Mouse (Mus musculus) heart, adult 2 months (tissue): ENCODE measurements at regions not wholly inside any gene's neighbourhood (a gene's known extent, or its start where the extent isn't known, plus 50 kb on each side); places are given as distances from the start of the nearest gene placed in this dataset.
A peak's percentile ranks its signal among the peaks of the same experiment; 100 is the strongest.

Experiments
- DNase-seq, 2 experiments: peaks; one replicate each; pipeline ENCODE4 v3.0.0; 2021
- H3K27ac ChIP-seq: fragments of 200-600 bp; 2 replicates; pipeline ENCODE4 v1.8.1; 2022
- H3K27me3 ChIP-seq: fragments of 200-500 bp; 2 replicates; pipeline ENCODE4 v1.6.1; 2012; ENCODE audit warnings: mild to moderate bottlenecking, low read length, inconsistent platforms, mixed read lengths; ENCODE audit not compliant: control insufficient read depth, insufficient read depth
- H3K36me3 ChIP-seq: fragments of 200-500 bp; 2 replicates; pipeline ENCODE4 v1.6.1; 2012; ENCODE audit warnings: low read length, inconsistent platforms; ENCODE audit not compliant: control insufficient read depth, insufficient read depth
- H3K4me1 ChIP-seq: fragments of 200-500 bp; 2 replicates; pipeline ENCODE4 v1.6.1; 2011; ENCODE audit warnings: low read length; ENCODE audit not compliant: control insufficient read depth, insufficient read depth
- H3K4me3 ChIP-seq: fragments of 200-600 bp; 2 replicates; pipeline ENCODE4 v1.8.1; 2022
- H3K79me2 ChIP-seq: fragments of 200-500 bp; replicated peaks from 2 replicates; pipeline ENCODE4 v1.6.1; 2012; ENCODE audit warnings: mild to moderate bottlenecking, inconsistent platforms, low read length, moderate library complexity, mixed read lengths; ENCODE audit not compliant: control insufficient read depth, insufficient read depth
- H3K9ac ChIP-seq: fragments of 200-500 bp; 2 replicates; pipeline ENCODE4 v1.6.1; 2012; ENCODE audit warnings: low read depth, mild to moderate bottlenecking, control low read depth, inconsistent platforms, low read length, mixed read lengths
- CTCF ChIP-seq: fragments of 200-600 bp; IDR thresholded peaks from 2 replicates; pipeline ENCODE4 v1.8.1; 2022; ENCODE audit warnings: antibody characterized with exemption, mild to moderate bottlenecking, moderate library complexity
- EP300 ChIP-seq: fragments of 200-500 bp; IDR thresholded peaks from 2 replicates; pipeline ENCODE4 v1.6.1; 2011; ENCODE audit warnings: low read depth, low read length, control low read depth; ENCODE audit not compliant: insufficient read depth
- POLR2A ChIP-seq: fragments of 200-500 bp; IDR thresholded peaks from 2 replicates; pipeline ENCODE4 v1.6.1; 2011; ENCODE audit warnings: mild to moderate bottlenecking, low read depth, low read length, control low read depth; ENCODE audit not compliant: insufficient read depth
- WGBS: fragments of 180-500 bp; shearing (Covaris S2); methylation state at CpG from one replicate; pipeline ENCODE4 v1.1.7; 2018; 5-methylcytosine and 5-hydroxymethylcytosine counted together
- intact Hi-C: fragments of 180-260 bp; cut with DNase I; formaldehyde crosslinking; loops from one replicate; pipeline ENCODE4 v1.15.1; 2025

DNA sequence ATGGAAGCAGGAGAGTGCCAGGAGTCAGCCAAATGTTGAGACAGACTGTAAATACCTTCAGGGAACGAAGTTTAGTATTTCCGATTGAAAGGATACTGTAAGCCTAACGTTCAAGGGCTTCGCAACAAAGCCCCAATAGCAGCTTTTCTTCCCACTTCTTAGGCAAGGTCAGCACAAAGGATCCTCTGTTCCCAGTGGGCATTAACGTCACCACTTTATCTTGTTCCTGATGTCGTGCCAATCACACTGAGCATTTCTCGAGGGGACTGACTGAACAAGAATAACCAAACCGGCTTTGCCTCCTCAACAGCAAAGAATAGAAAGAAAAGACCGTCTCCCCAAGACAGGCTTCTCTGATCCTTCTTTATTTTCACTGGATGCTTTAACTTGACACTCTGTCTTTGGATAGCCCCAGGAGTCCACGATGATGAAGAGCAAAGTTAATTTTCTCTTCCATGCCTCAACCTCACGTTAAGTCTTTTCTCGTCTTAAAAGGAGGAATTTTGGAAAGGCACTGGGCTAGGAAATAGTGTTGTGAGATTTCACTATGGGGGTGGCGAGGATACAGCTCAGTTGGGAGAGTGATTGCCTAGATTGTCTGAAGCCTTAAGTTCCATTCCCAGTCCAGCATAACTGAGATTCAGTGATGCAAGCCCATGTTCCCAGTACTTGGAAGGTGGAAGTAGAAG lies 57.5 kb upstream of the Cxcr4 start:
- peaks cover 2% of the 10 kb centered on the region for H3K4me1 ChIP-seq
- H3K27me3 ChIP-seq = no peaks in the 10 kb centered on the region
- WGBS = 49% methylated on average over 13 of the region's 13 CpGs
- H3K79me2 ChIP-seq = no peaks in the 10 kb centered on the region
- H3K4me3 ChIP-seq = no peak overlapping the region
- H3K27ac ChIP-seq = no peak overlapping the region
- no peak overlapping the region for H3K9ac ChIP-seq
- no peaks in the 10 kb centered on the region for H3K36me3 ChIP-seq
- TF ChIP-seq CTCF (no peak), POLR2A (no peak), EP300 (no peak)
- no peak for DNase-seq
- intact Hi-C loops = no loop called here

GRCm38 (mm10) chr1:128643316-128643776 lies 51.3 kb upstream of the Cxcr4 start:
- TF ChIP-seq EP300 (no peak), POLR2A (no peak), CTCF (no peak)
- Histone ChIP-seq H3K27me3 (no peaks in the 10 kb centered on the region), H3K79me2 (no peaks in the 10 kb centered on the region), H3K36me3 (no peaks in the 10 kb centered on the region), H3K9ac (no peak overlapping the region), H3K4me3 (no peak overlapping the region), H3K4me1 (no peaks in the 10 kb centered on the region), H3K27ac (no peak overlapping the region)
- DNase-seq = peak in 1 of 2 experiments; percentile 10
- 17% methylated on average over 4 of the region's 4 CpGs for WGBS
- intact Hi-C loops = no loop called here

GRCm38 (mm10) chr1:128642212-128642611 lies 50.1 kb upstream of the Cxcr4 start:
- no peak overlapping the region for H3K27ac ChIP-seq
- WGBS = 89% methylated on average over 2 of the region's 2 CpGs
- no peak overlapping the region for H3K4me3 ChIP-seq
- no peak for TF ChIP-seq POLR2A
- TF ChIP-seq EP300 = no peak
- no peak for TF ChIP-seq CTCF
- no peak overlapping the region for H3K9ac ChIP-seq
- H3K27me3 ChIP-seq = no peaks in the 10 kb centered on the region
- no peaks in the 10 kb centered on the region for H3K79me2 ChIP-seq
- H3K4me1 ChIP-seq = no peaks in the 10 kb centered on the region
- intact Hi-C loops = no loop called here
- DNase-seq = no peak
- H3K36me3 ChIP-seq = no peaks in the 10 kb centered on the region
